Mouse (Mus musculus): ENCODE measurements around the gene Ppfia3.

DNA sequence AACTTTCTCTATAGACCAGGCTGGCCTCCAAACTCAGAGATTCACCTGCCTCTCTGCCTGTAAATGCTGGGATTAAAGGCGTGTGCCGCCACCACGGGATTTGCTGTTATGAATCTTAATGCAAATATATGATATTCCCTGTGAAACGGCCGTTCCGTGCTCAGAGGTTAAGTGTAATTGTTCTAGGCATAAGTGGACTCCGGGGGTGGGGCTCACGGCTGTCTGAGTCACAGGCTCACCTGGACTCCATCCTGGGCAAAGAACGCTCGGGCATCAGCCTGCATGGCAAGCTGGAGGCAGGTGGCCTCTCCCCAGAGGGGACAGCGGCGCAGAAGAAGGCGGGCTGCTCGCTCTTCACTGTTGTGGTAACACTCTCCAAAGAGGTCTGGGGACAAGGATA is 50.3 kb downstream of the Ppfia3 start:
- TF ChIP-seq POLR2A (IDR thresholded peaks at IDR 0.05; ENCODE audit: insufficient read depth, low read depth, low read length): no peak
- TF ChIP-seq CTCF (IDR thresholded peaks at IDR 0.05): no peak
